Mouse (Mus musculus) E14TG2a.4 (cell line): ENCODE measurements at regions not wholly inside any gene's neighbourhood (a gene's known extent, or its start where the extent isn't known, plus 50 kb on each side); places are given as distances from the start of the nearest gene placed in this dataset.

Experiments
- H3K27me3 ChIP-seq: 2 replicates; pipeline ENCODE4 v1.6.1; 2014; ENCODE audit warnings: low read length, control low read depth; ENCODE audit not compliant: insufficient read depth
- H3K36me3 ChIP-seq: 2 replicates; pipeline ENCODE4 v1.6.1; 2014; ENCODE audit warnings: low read length, control low read depth; ENCODE audit not compliant: insufficient read depth
- H3K4me1 ChIP-seq: replicated peaks from 2 replicates; pipeline ENCODE4 v1.6.1; 2014; ENCODE audit warnings: low read depth, low read length, control low read depth
- H3K4me3 ChIP-seq: replicated peaks from 2 replicates; pipeline ENCODE4 v1.5.1; 2014; ENCODE audit warnings: mild to moderate bottlenecking, low read length
- H3K9me3 ChIP-seq: 2 replicates; pipeline ENCODE4 v1.6.1; 2014; ENCODE audit warnings: low read length, control low read depth
- CTCF ChIP-seq: conservative IDR thresholded peaks from 2 replicates; pipeline ENCODE4 v1.5.1; 2014; ENCODE audit warnings: low read length
- NANOG ChIP-seq: IDR thresholded peaks from 2 replicates; pipeline ENCODE4 v1.6.1; 2014; ENCODE audit warnings: borderline replicate concordance, low read length, mixed read lengths
- POU5F1 ChIP-seq: IDR thresholded peaks from 2 replicates; pipeline ENCODE4 v1.6.1; 2014; ENCODE audit warnings: low read length, borderline replicate concordance

DNA sequence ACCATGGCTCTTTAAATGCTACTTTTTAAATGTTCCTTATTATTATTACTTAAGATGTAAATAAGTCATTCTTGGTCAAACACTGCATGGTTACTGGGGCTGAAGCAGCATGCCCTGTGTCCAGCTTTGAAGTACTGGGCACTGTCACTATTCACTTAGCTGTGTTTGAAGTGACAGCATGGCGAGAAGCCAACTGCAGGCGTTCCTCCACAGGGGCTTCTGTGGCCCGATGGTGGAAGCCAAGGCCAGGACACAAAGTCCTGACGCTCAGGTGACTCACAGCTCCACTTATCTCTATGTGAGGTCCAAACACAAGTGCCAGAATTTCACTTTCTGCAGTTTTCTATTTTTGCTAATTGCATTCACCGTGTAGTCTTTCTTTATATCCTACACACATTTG lies 65.3 kb downstream of the Cdca7 start:
- no peaks in the 10 kb centered on the region for H3K4me1 ChIP-seq

DNA sequence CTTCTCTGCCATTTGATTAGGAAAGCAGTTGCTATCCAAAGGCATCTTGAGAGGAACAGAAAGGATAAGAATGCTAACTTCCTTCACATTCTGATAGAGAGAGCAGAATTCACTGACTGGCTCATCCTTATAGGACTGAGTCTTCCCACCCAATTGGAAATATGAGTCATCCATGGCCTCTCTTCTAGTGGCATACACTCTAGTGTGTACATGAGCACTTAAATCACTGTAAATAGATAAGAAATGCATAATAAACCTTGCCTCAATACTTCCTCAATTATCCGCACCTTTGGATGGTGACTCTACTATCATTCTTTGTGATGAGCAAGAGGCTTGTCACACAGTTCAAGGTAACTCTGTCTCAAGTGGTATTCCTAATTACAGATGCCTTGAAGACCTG lies 69.5 kb downstream of the Cdca7 start:
- no peaks in the 10 kb centered on the region for H3K9me3 ChIP-seq
- TF ChIP-seq NANOG, result no peak
- no peak for TF ChIP-seq CTCF
- TF ChIP-seq POU5F1, result no peak
- H3K4me3 ChIP-seq, result no peak overlapping the region
- peaks cover 6% of the 10 kb centered on the region; the same call in 1 of the 2 replicates for H3K27me3 ChIP-seq
- H3K4me1 ChIP-seq, result no peaks in the 10 kb centered on the region
- H3K36me3 ChIP-seq, result no peaks in the 10 kb centered on the region

More for the DNA sequence above, 65.3 kb downstream of the Cdca7 start:
- H3K36me3 ChIP-seq, result no peaks in the 10 kb centered on the region
- TF ChIP-seq POU5F1, result no peak
- no peak for TF ChIP-seq NANOG
- no peak for TF ChIP-seq CTCF
- no peaks in the 10 kb centered on the region for H3K9me3 ChIP-seq
- H3K4me3 ChIP-seq, result no peak overlapping the region
- no peaks in the 10 kb centered on the region for H3K27me3 ChIP-seq

DNA sequence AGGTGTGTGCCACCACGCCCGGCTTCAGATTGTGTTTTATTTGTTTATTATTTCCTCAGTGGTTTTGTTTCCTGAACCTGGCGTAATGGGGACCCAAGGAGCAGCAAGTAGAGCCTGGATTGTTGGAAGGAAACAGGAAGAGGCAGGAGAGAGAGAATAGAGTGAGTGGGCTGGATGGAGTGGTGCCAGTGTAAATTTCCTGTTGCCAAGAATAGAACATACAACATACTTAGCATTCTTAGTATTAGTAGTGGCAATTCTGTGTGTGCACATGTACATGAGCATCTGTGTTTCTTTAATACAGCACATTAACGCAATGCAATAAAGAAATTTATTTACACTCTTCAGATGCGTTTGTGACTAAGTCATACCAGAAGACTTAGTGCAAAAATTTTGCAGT lies 70.5 kb downstream of the Cdca7 start:
- TF ChIP-seq CTCF, result no peak
- no peak for TF ChIP-seq POU5F1
- no peak for TF ChIP-seq NANOG
- no peaks in the 10 kb centered on the region for H3K9me3 ChIP-seq
- H3K4me3 ChIP-seq, result no peak overlapping the region
- no peaks in the 10 kb centered on the region for H3K36me3 ChIP-seq
- peaks cover 6% of the 10 kb centered on the region; the same call in 1 of the 2 replicates for H3K27me3 ChIP-seq
- no peaks in the 10 kb centered on the region for H3K4me1 ChIP-seq

DNA sequence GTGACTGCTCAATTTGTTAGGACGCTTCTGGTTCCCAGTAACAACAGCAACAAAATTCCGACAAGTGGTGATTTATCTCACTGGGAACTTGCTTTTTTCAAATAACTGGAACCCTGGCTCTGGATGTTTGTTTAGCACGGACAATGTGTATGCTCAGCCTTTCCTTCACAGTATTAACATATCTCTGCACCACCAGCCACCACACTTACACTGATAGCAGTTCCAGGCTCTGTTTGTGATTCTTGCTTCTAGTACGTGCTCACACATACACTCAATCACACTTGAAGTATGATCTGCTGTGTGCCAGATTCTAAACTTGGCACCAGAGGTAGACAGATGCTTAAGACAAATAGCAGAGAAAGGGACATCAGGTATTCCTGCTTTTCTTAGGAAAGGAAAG lies 71.0 kb downstream of the Cdca7 start:
- TF ChIP-seq CTCF, result no peak
- no peak for TF ChIP-seq POU5F1
- TF ChIP-seq NANOG, result no peak
- Histone ChIP-seq H3K4me3 (no peak overlapping the region), H3K4me1 (no peaks in the 10 kb centered on the region), H3K36me3 (no peaks in the 10 kb centered on the region), H3K27me3 (peaks cover 6% of the 10 kb centered on the region; the same call in 1 of the 2 replicates), H3K9me3 (no peaks in the 10 kb centered on the region)

DNA sequence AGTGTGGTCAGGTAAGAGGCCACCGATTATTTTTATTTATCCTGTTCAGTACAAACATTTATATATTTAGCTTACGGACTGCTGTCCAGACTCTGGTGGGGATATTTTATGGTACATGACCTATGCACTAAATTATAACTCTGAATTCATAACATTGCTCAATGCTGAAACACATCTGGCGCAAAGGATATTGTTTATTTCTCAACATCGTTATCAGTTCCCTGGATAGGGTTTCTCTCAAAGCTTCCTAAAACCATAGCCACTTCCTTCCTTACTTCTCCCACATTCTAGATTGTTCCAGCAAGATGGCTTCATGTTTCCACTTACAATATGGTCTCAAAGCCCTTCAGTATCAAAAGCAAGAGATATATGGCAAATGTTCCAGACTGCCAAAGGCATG lies 75.3 kb downstream of the Cdca7 start:
- Histone ChIP-seq H3K4me3 (no peak overlapping the region), H3K27me3 (peaks cover 6% of the 10 kb centered on the region; the same call in 1 of the 2 replicates), H3K36me3 (no peaks in the 10 kb centered on the region), H3K4me1 (no peaks in the 10 kb centered on the region), H3K9me3 (no peaks in the 10 kb centered on the region)
- TF ChIP-seq NANOG (no peak), CTCF (no peak), POU5F1 (no peak)

DNA sequence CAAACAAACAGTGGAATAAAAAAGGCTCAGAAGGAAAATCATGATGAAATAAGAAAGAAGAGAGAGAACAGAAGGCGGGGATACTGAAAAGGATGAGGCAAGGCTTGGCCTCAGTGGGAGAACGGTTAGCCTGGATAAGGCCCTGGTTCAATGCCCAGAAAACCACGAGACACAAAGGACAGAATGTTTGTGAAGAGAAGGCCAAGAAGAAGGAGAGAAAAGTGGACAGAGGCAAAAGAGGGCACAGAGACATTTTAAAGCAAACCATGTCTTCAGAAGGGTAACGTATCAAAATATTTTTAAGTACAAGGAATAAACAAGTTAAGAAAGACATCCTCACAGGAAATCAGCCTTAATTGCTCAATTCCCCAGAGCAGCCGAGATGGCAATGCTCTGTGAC lies 78.6 kb downstream of the Cdca7 start:
- H3K36me3 ChIP-seq, result no peaks in the 10 kb centered on the region
- no peak overlapping the region for H3K4me3 ChIP-seq
- no peaks in the 10 kb centered on the region for H3K4me1 ChIP-seq
- TF ChIP-seq NANOG (no peak), CTCF (no peak), POU5F1 (no peak)
- H3K27me3 ChIP-seq, result no peaks in the 10 kb centered on the region
- no peaks in the 10 kb centered on the region for H3K9me3 ChIP-seq

DNA sequence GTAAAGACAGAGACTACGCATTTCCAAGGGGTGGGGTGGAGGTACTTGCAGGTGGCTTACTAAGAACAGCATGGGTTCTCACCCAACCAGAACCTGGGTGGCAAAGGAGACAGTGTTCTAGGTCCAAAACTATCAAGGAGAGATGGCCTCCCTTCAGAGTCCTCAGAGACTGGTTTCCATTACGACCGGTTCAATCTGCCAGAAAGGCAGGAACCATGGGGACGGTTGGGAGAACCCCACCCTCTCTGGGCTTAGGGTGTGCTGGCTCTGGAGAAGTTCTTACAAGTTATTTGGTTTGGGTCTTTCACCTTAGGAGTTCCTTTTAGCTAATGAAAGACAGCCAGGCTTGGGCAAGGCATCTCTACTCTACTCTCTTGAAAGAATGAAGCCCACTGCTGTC lies 79.2 kb downstream of the Cdca7 start:
- Histone ChIP-seq H3K36me3 (no peaks in the 10 kb centered on the region), H3K27me3 (no peaks in the 10 kb centered on the region), H3K4me3 (no peak overlapping the region), H3K4me1 (no peaks in the 10 kb centered on the region), H3K9me3 (no peaks in the 10 kb centered on the region)
- no peak for TF ChIP-seq POU5F1
- TF ChIP-seq CTCF, result no peak
- no peak for TF ChIP-seq NANOG

DNA sequence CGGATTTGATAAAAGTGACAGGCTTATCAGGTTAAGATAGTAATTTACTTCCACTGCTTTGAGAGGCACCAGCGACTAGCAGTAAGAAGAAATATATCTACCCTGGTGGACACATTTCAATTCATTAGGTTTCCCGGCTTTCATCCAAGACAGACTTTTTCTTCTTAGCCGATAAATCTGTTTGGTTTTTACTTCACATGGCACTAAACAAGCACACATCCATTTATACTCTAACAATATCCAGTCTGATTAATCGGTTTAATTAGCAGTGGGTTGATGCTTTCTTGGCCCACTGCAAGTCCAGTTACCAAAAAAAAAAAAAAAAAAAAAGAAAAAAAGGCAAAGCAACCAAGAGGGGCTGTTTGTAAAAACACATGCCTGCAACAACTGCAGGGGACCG lies 79.6 kb downstream of the Cdca7 start:
- Histone ChIP-seq H3K4me3 (no peak overlapping the region), H3K27me3 (no peaks in the 10 kb centered on the region), H3K9me3 (no peaks in the 10 kb centered on the region), H3K4me1 (no peaks in the 10 kb centered on the region), H3K36me3 (no peaks in the 10 kb centered on the region)
- no peak for TF ChIP-seq NANOG
- TF ChIP-seq POU5F1, result no peak
- TF ChIP-seq CTCF, result no peak

DNA sequence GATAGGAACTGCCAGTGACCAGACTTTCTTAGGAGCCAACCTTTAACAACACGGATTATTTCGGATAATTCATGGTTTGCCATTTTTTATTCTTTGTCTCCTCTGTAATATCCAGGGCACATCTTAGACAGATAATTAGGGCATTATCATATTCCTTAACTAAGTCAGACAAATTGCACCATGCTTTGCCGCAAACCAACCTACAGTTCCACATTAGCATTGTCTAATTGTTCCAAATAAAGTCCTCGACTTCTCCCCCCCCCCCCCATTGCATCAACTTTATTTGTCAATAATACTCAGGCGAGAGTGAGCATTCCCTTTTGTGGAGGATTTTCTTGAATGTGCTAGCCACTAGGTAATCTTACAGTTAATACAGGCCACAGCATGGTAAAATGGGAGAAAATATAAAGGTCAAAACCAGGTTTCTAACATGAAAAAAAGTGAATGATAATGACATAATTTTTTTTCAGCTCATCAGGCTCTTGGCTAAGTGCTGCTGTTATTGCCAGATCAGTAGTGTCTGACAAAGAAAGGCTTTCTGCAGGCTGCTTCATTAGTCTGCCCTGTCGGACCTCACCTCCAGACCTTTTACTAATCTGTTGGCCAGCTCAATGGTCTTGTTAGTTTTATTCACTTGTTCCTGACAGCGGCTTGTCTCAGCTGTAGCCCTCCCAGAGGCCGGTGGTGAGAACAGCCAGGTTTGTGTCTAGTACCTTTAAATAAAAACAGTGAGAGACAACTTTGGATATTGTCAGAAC lies 80.3 kb downstream of the Cdca7 start:
- H3K9me3 ChIP-seq, result no peaks in the 10 kb centered on the region
- H3K4me1 ChIP-seq, result no peaks in the 10 kb centered on the region
- H3K36me3 ChIP-seq, result no peaks in the 10 kb centered on the region
- H3K4me3 ChIP-seq, result no peak overlapping the region
- H3K27me3 ChIP-seq, result no peaks in the 10 kb centered on the region
- TF ChIP-seq CTCF, result no peak
- TF ChIP-seq NANOG, result no peak
- TF ChIP-seq POU5F1, result no peak
